Mouse (Mus musculus) embryonic facial prominence, embryonic 14.5 days (tissue): ENCODE data around the gene Slit2. TPM values are rescaled to one million over a fixed set of nuclear protein-coding genes. Genes with fewer than 3 reads are reported as not detected.

ENCODE experiments used
- ATAC-seq: fragments of 200-750 bp; cut with Nextera tagmentation; 2 replicates; pipeline ENCODE4 v1.8.0; 2017; ENCODE audit warnings: low read depth, moderate number of reproducible peaks, moderate TSS enrichment
- DNase-seq: peaks from one replicate; pipeline ENCODE4 v3.0.0-alpha.2; 2015; ENCODE audit warnings: low spot score
- H3K27ac ChIP-seq: fragments of 300-500 bp; sonication (generic); replicated peaks from 2 replicates; pipeline ENCODE4 v1.5.1; 2014; ENCODE audit warnings: low read depth, mild to moderate bottlenecking, low read length, moderate library complexity
- H3K27me3 ChIP-seq: fragments of 300-500 bp; sonication (generic); replicated peaks from 2 replicates; pipeline ENCODE4 v1.6.1; 2014; ENCODE audit warnings: low read length; ENCODE audit not compliant: control insufficient read depth, insufficient read depth
- H3K36me3 ChIP-seq: fragments of 300-500 bp; sonication (generic); 2 replicates; pipeline ENCODE4 v1.6.1; 2014; ENCODE audit warnings: low read length, mixed read lengths; ENCODE audit not compliant: control insufficient read depth, insufficient read depth
- H3K4me1 ChIP-seq: fragments of 300-500 bp; sonication (generic); 2 replicates; pipeline ENCODE4 v1.6.1; 2014; ENCODE audit warnings: antibody characterized with exemption, low read length; ENCODE audit not compliant: control insufficient read depth, insufficient read depth
- H3K4me2 ChIP-seq: fragments of 300-500 bp; sonication (generic); 2 replicates; pipeline ENCODE4 v1.6.1; 2014; ENCODE audit warnings: low read depth, mild to moderate bottlenecking, low read length, moderate library complexity, mixed read lengths
- H3K4me3 ChIP-seq: fragments of 300-500 bp; sonication (generic); 2 replicates; pipeline ENCODE4 v1.5.1; 2014; ENCODE audit warnings: low read depth, mild to moderate bottlenecking, low read length
- H3K9ac ChIP-seq: fragments of 300-500 bp; sonication (generic); 2 replicates; pipeline ENCODE4 v1.6.1; 2014; ENCODE audit warnings: low read depth, mild to moderate bottlenecking, low read length, moderate library complexity, mixed read lengths
- H3K9me3 ChIP-seq: fragments of 300-500 bp; sonication (generic); 2 replicates; pipeline ENCODE4 v1.6.1; 2016; ENCODE audit warnings: low read length; ENCODE audit not compliant: control insufficient read depth
- WGBS: fragments of 180-500 bp; shearing (Covaris S2); extraction: QIAGEN DNeasy Blood & Tissue Kit; methylation state at CpG from one replicate; pipeline ENCODE4 v1.1.7; 2014; 5-methylcytosine and 5-hydroxymethylcytosine counted together
- polyA plus RNA-seq: library from polyadenylated mRNA; unstranded; fragments of >200 nt; fragmentation: Nextera tagmentation; extraction: Ambion mirVana; gene quantifications from 2 replicates; pipeline ENCODE4 v1.2.1, GENCODE M21; 2014

Slit2 gene
- polyA plus RNA-seq, 1 experiment from 2014 or later = 27.0 TPM

- Histone ChIP-seq H3K27me3 (no peaks in the 10 kb centered on the region), H3K36me3 (no peaks in the 10 kb centered on the region), H3K9me3 (no peaks in the 10 kb centered on the region), H3K4me2 (no peak overlapping the region), H3K9ac (no peak overlapping the region), H3K4me1 (no peaks in the 10 kb centered on the region), H3K4me3 (no peak overlapping the region), H3K27ac (no peak overlapping the region)
- ATAC-seq (no peak), DNase-seq (no peak)
Observed at GRCm38 (mm10) chr5:48326221-48326620, 343.3 kb downstream of the Slit2 start.

- no peaks in the 10 kb centered on the region for H3K4me1 ChIP-seq
- H3K27ac ChIP-seq = no peak within 1 kb of the TSS
- no peak within 1 kb of the TSS for H3K4me3 ChIP-seq
- no peak for DNase-seq
- ATAC-seq = no peak
- 92% methylated on average over 8 of the region's 8 CpGs for WGBS
- H3K9me3 ChIP-seq = no peaks in the 10 kb centered on the region
- H3K9ac ChIP-seq = no peak within 1 kb of the TSS
- no peaks in the 10 kb centered on the region for H3K27me3 ChIP-seq
- H3K4me2 ChIP-seq = no peak within 1 kb of the TSS
- no peaks in the 10 kb centered on the region for H3K36me3 ChIP-seq
Observed at GRCm38 (mm10) chr5:48327652-48328051, 344.7 kb downstream of the Slit2 start, which contains the start of gene 5730480H06Rik. TSS of gene 5730480H06Rik (plus strand) at chr5:48327952.

GRCm38 (mm10) chr5:48329751-48330150 is 346.8 kb downstream of the Slit2 start:
- 89% methylated on average over 2 of the region's 2 CpGs for WGBS
- no peak overlapping the region for H3K4me3 ChIP-seq
- ATAC-seq = no peak

GRCm38 (mm10) chr5:48330817-48331216 is 347.9 kb downstream of the Slit2 start:
- DNase-seq = no peak
- Histone ChIP-seq H3K36me3 (no peaks in the 10 kb centered on the region), H3K27me3 (no peaks in the 10 kb centered on the region), H3K4me1 (no peaks in the 10 kb centered on the region), H3K4me3 (no peak overlapping the region), H3K4me2 (no peak overlapping the region), H3K9ac (no peak overlapping the region), H3K27ac (no peak overlapping the region), H3K9me3 (no peaks in the 10 kb centered on the region)
- no peak for ATAC-seq
- 88% methylated on average over 2 of the region's 2 CpGs for WGBS

More at GRCm38 (mm10) chr5:48329751-48330150, 346.8 kb downstream of the Slit2 start:
- Histone ChIP-seq H3K9me3 (no peaks in the 10 kb centered on the region), H3K9ac (no peak overlapping the region), H3K4me2 (no peak overlapping the region), H3K36me3 (no peaks in the 10 kb centered on the region), H3K27ac (no peak overlapping the region), H3K4me1 (no peaks in the 10 kb centered on the region), H3K27me3 (no peaks in the 10 kb centered on the region)
- no peak for DNase-seq

GRCm38 (mm10) chr5:48331441-48331840 is 348.5 kb downstream of the Slit2 start:
- Histone ChIP-seq H3K4me2 (no peak overlapping the region), H3K27me3 (no peaks in the 10 kb centered on the region), H3K27ac (no peak overlapping the region), H3K4me1 (no peaks in the 10 kb centered on the region), H3K4me3 (no peak overlapping the region), H3K36me3 (no peaks in the 10 kb centered on the region), H3K9me3 (no peaks in the 10 kb centered on the region), H3K9ac (no peak overlapping the region)
- DNase-seq = no peak
- ATAC-seq = no peak
- WGBS = 51% methylated on average over 5 of the region's 5 CpGs

GRCm38 (mm10) chr5:48333407-48333806 is 350.5 kb downstream of the Slit2 start:
- ATAC-seq = no peak
- Histone ChIP-seq H3K4me1 (no peaks in the 10 kb centered on the region), H3K9ac (no peak overlapping the region), H3K9me3 (no peaks in the 10 kb centered on the region), H3K36me3 (no peaks in the 10 kb centered on the region), H3K27me3 (no peaks in the 10 kb centered on the region), H3K4me2 (no peak overlapping the region), H3K4me3 (no peak overlapping the region), H3K27ac (no peak overlapping the region)
- 91% methylated on average over 3 of the region's 3 CpGs for WGBS
- no peak for DNase-seq

GRCm38 (mm10) chr5:48333884-48334513 is 351.1 kb downstream of the Slit2 start:
- no peaks in the 10 kb centered on the region for H3K4me1 ChIP-seq
- no peak for ATAC-seq

GRCm38 (mm10) chr5:48340808-48341433 is 358.0 kb downstream of the Slit2 start:
- no peak overlapping the region for H3K9ac ChIP-seq
- no peak overlapping the region for H3K4me3 ChIP-seq
- ATAC-seq = no peak
- WGBS = 66% methylated on average over 7 of the region's 7 CpGs
- H3K9me3 ChIP-seq = no peaks in the 10 kb centered on the region
- no peak overlapping the region for H3K4me2 ChIP-seq
- H3K27ac ChIP-seq = no peak overlapping the region
- H3K27me3 ChIP-seq = no peaks in the 10 kb centered on the region
- DNase-seq = no peak
- H3K36me3 ChIP-seq = no peaks in the 10 kb centered on the region
- no peaks in the 10 kb centered on the region for H3K4me1 ChIP-seq

More at GRCm38 (mm10) chr5:48333884-48334513, 351.1 kb downstream of the Slit2 start:
- H3K27ac ChIP-seq = no peak overlapping the region
- no peak for DNase-seq
- no peaks in the 10 kb centered on the region for H3K9me3 ChIP-seq
- 37% methylated on average over 9 of the region's 9 CpGs for WGBS
- no peaks in the 10 kb centered on the region for H3K27me3 ChIP-seq
- H3K4me3 ChIP-seq = no peak overlapping the region
- H3K9ac ChIP-seq = no peak overlapping the region
- H3K36me3 ChIP-seq = no peaks in the 10 kb centered on the region
- H3K4me2 ChIP-seq = no peak overlapping the region
